Mouse (Mus musculus) kidney, adult 2 months (tissue): Measurements from ENCODE around the gene Siah2.

Experiments used
- CTCF ChIP-seq: fragments of 200-500 bp; conservative IDR thresholded peaks from 2 replicates; pipeline ENCODE4 v1.5.1; 2011; ENCODE audit warnings: low read depth, mild to moderate bottlenecking, control low read depth, low read length, moderate library complexity, mixed read lengths; ENCODE audit not compliant: insufficient read depth, insufficient read length
- POLR2A ChIP-seq: fragments of 200-500 bp; IDR thresholded peaks from one replicate; pipeline ENCODE4 v1.6.1; 2011; ENCODE audit warnings: low read depth, low read length, control low read depth

GRCm38 (mm10) chr3:58671616-58672250 lies 20.5 kb downstream of the Siah2 start:
- TF ChIP-seq POLR2A: no peak
- no peak for TF ChIP-seq CTCF
